Mouse (Mus musculus) Patski (cell line): ENCODE measurements at regions not wholly inside any gene's neighbourhood (a gene's known extent, or its start where the extent isn't known, plus 50 kb on each side); places are given as distances from the start of the nearest gene placed in this dataset.

Source experiments
- ATAC-seq: fragments of 100-300 bp; one replicate; pipeline ENCODE4 v1.8.0; 2021
- CTCF ChIA-PET: fragments of 350-600 bp; sonication (Branson Sonifier 250); formaldehyde crosslinking; loops from one replicate; lab custom pipeline; 2022; ENCODE audit warnings: inconsistent platforms; lab: Charles Lee
- POLR2A ChIA-PET: fragments of 350-600 bp; sonication (Branson Sonifier 250); formaldehyde crosslinking; loops from one replicate; lab custom pipeline; 2022; ENCODE audit warnings: antibody characterized with exemption, inconsistent platforms; lab: Charles Lee
- DNase-seq: peaks from one replicate; pipeline ENCODE4 v3.0.0-alpha.2; 2011; ENCODE audit warnings: low read depth, low spot score
- H3K27me3 ChIP-seq: fragments of 371-371 bp; one replicate; pipeline ENCODE4 v1.5.1; 2021
- CTCF ChIP-seq: fragments of 100-300 bp; IDR thresholded peaks from one replicate; pipeline ENCODE4 v1.5.1; 2021
- in situ Hi-C: fragments of 300-500 bp; cut with MboI; formaldehyde crosslinking; loops from 3 replicates; pipeline ENCODE4 v1.11.1; 2018; ENCODE audit warnings: low pct_unique_long_range_greater_than_20kb, mixed read lengths

- no peak for DNase-seq
- CTCF ChIA-PET: no interaction called here
Observed at GRCm38 (mm10) chr1:177336436-177336835, 78.4 kb upstream of the Akt3 start.

GRCm38 (mm10) chr1:177335961-177336360, 78.0 kb upstream of the Akt3 start:
- CTCF ChIA-PET: no interaction called here
- in situ Hi-C loops: no loop called here
- DNase-seq: no peak
- no peaks in the 10 kb centered on the region for H3K27me3 ChIP-seq
- POLR2A ChIA-PET: no interaction called here
- no peak for ATAC-seq
- no peak for TF ChIP-seq CTCF

More at GRCm38 (mm10) chr1:177336436-177336835, 78.4 kb upstream of the Akt3 start:
- ATAC-seq: no peak
- in situ Hi-C loops: no loop called here
- no peak for TF ChIP-seq CTCF
- POLR2A ChIA-PET: no interaction called here
- no peaks in the 10 kb centered on the region for H3K27me3 ChIP-seq

- ATAC-seq (no peak), DNase-seq (no peak)
- POLR2A ChIA-PET: no interaction called here
- in situ Hi-C loops: no loop called here
- no peak for TF ChIP-seq CTCF
- H3K27me3 ChIP-seq: peaks cover 12% of the 10 kb centered on the region
- CTCF ChIA-PET: interaction anchor here (1.1 kb wide), 1 partner anchor 16 kb away, joined by 4 read pairs; no protein-coding TSS in a partner anchor
Observed at GRCm38 (mm10) chr1:177323366-177323765, 65.4 kb upstream of the Akt3 start.

GRCm38 (mm10) chr1:177322745-177323299, 64.8 kb upstream of the Akt3 start:
- no peak for ATAC-seq

GRCm38 (mm10) chr1:177322307-177322685, 64.3 kb upstream of the Akt3 start:
- POLR2A ChIA-PET: no interaction called here
- in situ Hi-C loops: no loop called here
- CTCF ChIA-PET: interaction anchor here (1.1 kb wide), 1 partner anchor 15 kb away, joined by 4 read pairs; no protein-coding TSS in a partner anchor
- ATAC-seq: no peak
- no peak for DNase-seq
- TF ChIP-seq CTCF: no peak
- H3K27me3 ChIP-seq: peaks cover 5% of the 10 kb centered on the region

More at GRCm38 (mm10) chr1:177322745-177323299, 64.8 kb upstream of the Akt3 start:
- H3K27me3 ChIP-seq: peaks cover 10% of the 10 kb centered on the region
- ChIA-PET CTCF (interaction anchor here (1.1 kb wide), 1 partner anchor 15 kb away, joined by 4 read pairs; no protein-coding TSS in a partner anchor), POLR2A (no interaction called here)
- in situ Hi-C loops: no loop called here
- no peak for DNase-seq
- TF ChIP-seq CTCF: no peak

- in situ Hi-C loops: no loop called here
- ChIA-PET CTCF (interaction anchor here (0.7 to 1.1 kb wide), 2 partner anchors 13 to 50 kb away, joined by 3 read pairs; no protein-coding TSS in a partner anchor), POLR2A (no interaction called here)
- no peak for TF ChIP-seq CTCF
- ATAC-seq (peak; percentile 54), DNase-seq (no peak)
- H3K27me3 ChIP-seq: peaks cover 5% of the 10 kb centered on the region
Observed at GRCm38 (mm10) chr1:177321655-177322306, 63.8 kb upstream of the Akt3 start.

GRCm38 (mm10) chr1:177308213-177308872, 50.3 kb upstream of the Akt3 start:
- in situ Hi-C loops: no loop called here
- peaks cover 7% of the 10 kb centered on the region for H3K27me3 ChIP-seq
- ATAC-seq (no peak), DNase-seq (no peak)
- ChIA-PET CTCF (interaction anchor here (0.7 to 1.6 kb wide), 2 partner anchors 13 to 15 kb away, joined by 3 to 4 read pairs; no protein-coding TSS in a partner anchor), POLR2A (interaction anchor here (1.5 kb wide), 1 partner anchor 15 kb away, joined by 3 read pairs; no protein-coding TSS in a partner anchor)
- TF ChIP-seq CTCF: no peak
